Mouse (Mus musculus): Measurements from ENCODE around the gene E2f2. TPM values are rescaled to one million over a fixed set of nuclear protein-coding genes. Genes with fewer than 3 reads are reported as not detected.

Gene E2f2
- polyA plus RNA-seq, 1 experiment from 2014 or later: 1.3 TPM

DNA sequence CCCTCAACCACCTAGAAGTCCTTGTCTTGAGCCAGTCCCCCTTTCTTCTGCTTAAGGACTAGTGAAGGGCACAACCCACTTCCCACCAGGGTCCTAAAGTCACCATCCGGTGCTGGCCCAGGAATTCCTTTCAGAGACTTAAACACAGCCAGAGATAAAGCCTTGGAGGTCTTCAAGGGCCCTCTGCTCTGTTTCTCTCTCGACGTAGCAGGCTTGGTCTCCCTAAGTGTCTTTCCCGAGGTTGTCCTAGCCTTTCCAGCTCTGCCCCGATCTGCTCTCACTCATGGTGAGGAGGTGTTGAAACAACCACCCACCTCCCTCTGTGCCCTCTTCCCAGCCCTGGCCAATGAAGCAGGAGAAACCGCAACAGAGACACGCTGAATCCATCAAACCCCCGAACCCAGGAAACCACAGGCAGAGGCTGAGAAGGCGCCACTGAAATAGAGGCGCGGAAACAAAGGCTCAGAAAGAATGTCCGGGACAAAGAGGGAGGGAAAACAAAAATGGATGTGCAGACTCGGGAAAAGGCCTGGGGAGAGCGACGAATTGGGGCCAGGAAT, 37.7 kb upstream of the E2f2 start:
- Histone ChIP-seq H3K4me2 (replicated peaks) (peak overlapping the region; percentile 77), H3K9me3 (ENCODE audit: control insufficient read depth, low read length) (no peaks in the 10 kb centered on the region), H3K4me3 (replicated peaks; ENCODE audit: low read length) (peak overlapping the region; percentile 35), H3K27me3 (ENCODE audit: control insufficient read depth, insufficient read depth, low read length) (no peaks in the 10 kb centered on the region), H3K9ac (peak overlapping the region; percentile 68), H3K4me1 (replicated peaks; ENCODE audit: control insufficient read depth, insufficient read depth, low read length) (peaks cover 39% of the 10 kb centered on the region), H3K27ac (peak overlapping the region; percentile 94), H3K36me3 (replicated peaks; ENCODE audit: control insufficient read depth, insufficient read depth) (no peaks in the 10 kb centered on the region)
- peak; percentile 32; the same call in 1 of the 2 replicates for ATAC-seq (ENCODE audit: low FRiP score)
- WGBS: under 1% methylated on average over 15 of the region's 15 CpGs
- no peak for DNase-seq (ENCODE audit: low spot score)

- DNase-seq (ENCODE audit: low spot score) (peak; percentile 77), ATAC-seq (ENCODE audit: low FRiP score) (peak; percentile 75)
- Histone ChIP-seq H3K27me3 (ENCODE audit: control insufficient read depth, insufficient read depth, low read length) (no peaks in the 10 kb centered on the region), H3K4me3 (replicated peaks; ENCODE audit: low read length) (peak overlapping the region; percentile 35), H3K4me1 (replicated peaks; ENCODE audit: control insufficient read depth, insufficient read depth, low read length) (peaks cover 46% of the 10 kb centered on the region), H3K9me3 (ENCODE audit: control insufficient read depth, low read length) (no peaks in the 10 kb centered on the region), H3K36me3 (replicated peaks; ENCODE audit: control insufficient read depth, insufficient read depth) (no peaks in the 10 kb centered on the region), H3K4me2 (replicated peaks) (peak overlapping the region; percentile 77), H3K9ac (peak overlapping the region; percentile 68), H3K27ac (peak overlapping the region; percentile 94)
- 2% methylated on average over 46 of the region's 50 CpGs for WGBS
Measured at GRCm38 (mm10) chr4:136134978-136135873, 37.0 kb upstream of the E2f2 start.

DNA sequence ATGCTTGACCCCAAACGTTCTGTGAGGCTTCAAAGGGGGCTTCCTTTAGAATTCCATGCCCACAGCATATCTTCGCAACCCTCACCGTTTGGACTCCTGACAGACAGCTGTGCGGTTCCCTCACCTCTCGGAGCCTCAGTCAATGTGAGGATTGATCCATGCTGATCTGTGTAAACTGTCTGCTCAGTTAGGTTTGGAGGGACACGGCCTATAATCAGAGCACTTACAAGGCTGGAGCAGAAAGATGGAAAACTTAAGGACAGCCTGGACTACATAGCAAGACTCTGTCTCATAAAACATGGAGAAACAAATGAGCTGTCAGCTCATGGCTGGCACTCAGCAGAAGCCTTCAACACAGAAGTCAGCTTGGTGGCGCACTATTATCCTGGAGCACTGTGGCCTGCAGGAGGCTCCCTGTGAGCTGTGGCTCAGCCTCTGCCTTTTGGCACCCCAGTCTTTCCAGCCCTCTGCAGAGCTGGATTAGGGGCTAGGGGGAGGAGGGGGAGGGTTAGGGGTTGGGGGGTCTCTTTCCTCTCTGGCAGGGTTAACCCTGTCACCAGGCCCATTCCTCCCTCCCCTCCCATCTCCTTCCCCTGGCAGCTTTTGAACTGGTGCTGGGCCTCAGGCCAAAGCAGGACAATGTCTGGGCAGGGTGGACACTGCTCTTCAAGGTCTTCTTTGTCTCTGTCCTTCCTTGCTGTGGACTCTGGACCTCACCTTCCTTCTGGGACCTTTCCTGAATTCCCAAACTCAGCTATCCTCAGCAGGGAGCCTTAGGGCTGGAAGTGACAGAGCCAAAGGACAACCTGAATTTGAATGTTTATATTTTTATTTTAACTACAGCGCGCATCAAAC, 36.1 kb upstream of the E2f2 start:
- DNase-seq (ENCODE audit: low spot score) (no peak), ATAC-seq (ENCODE audit: low FRiP score) (peak; percentile 21)
- no peak overlapping the region for H3K4me3 ChIP-seq (replicated peaks; ENCODE audit: low read length)
- no peaks in the 10 kb centered on the region for H3K9me3 ChIP-seq (ENCODE audit: control insufficient read depth, low read length)
- H3K4me2 ChIP-seq (replicated peaks): peak overlapping the region; percentile 77
- no peaks in the 10 kb centered on the region for H3K36me3 ChIP-seq (replicated peaks; ENCODE audit: control insufficient read depth, insufficient read depth)
- H3K27ac ChIP-seq: peak overlapping the region; percentile 94
- peak overlapping the region; percentile 68 for H3K9ac ChIP-seq
- no peaks in the 10 kb centered on the region for H3K27me3 ChIP-seq (ENCODE audit: control insufficient read depth, insufficient read depth, low read length)
- 27% methylated on average over 9 of the region's 9 CpGs for WGBS
- H3K4me1 ChIP-seq (replicated peaks; ENCODE audit: control insufficient read depth, insufficient read depth, low read length): peaks cover 47% of the 10 kb centered on the region

GRCm38 (mm10) chr4:136139326-136140110, 32.7 kb upstream of the E2f2 start:
- peak overlapping the region; percentile 74 for H3K27ac ChIP-seq

DNA sequence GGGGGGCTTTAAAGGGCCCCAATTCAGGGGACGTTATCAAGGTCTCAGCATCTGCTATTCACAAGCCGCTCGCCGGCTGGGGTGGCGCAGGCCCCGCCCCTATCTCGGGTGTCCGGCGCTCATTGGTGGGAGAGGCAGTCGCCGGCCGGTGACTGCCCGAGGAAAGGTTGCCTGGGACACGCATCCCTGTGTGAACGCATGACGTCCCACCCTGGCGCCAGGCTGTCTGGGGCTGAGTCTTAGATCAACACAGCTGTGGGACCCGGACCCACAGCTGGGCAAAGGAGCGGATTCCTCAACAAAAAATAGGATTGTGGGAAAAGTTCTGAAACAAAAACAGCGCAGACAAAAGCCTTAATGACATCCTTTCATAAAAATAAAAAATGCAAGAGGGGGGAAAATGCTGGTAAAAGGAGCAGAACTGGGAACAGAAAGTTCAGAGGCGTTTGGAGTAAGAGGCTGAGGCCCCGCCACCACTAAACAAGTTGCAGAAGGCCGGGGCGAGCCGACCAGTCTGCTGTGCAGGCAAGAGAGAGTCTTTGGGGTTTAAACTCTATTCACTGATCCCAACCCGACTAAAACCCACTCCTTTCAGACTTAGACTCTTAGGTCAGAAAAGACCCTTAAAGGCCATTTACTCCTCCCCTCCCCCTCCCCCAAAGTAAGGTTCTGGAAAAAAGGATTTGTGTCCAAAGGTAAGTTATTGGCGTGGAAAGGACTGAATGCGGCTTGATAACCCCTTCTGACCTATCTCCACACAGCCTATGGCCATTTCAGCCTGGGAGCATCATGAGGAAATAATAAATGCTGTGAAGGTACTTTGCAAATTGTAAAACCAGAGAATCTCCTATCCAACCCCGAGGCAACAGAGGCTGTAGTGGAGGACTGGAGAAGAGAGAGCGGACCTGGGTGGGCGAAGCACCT, 31.6 kb upstream of the E2f2 start:
- H3K4me3 ChIP-seq (replicated peaks; ENCODE audit: low read length): peak overlapping the region; percentile 18
- peak overlapping the region; percentile 49 for H3K4me2 ChIP-seq (replicated peaks)
- H3K27me3 ChIP-seq (ENCODE audit: control insufficient read depth, insufficient read depth, low read length): peaks cover 10% of the 10 kb centered on the region
- 5% methylated on average over 31 of the region's 31 CpGs for WGBS
- H3K9ac ChIP-seq: peak overlapping the region; percentile 4; the same call in 1 of the 2 replicates
- H3K9me3 ChIP-seq (ENCODE audit: control insufficient read depth, low read length): no peaks in the 10 kb centered on the region
- ATAC-seq (ENCODE audit: low FRiP score) (peak; percentile 86), DNase-seq (ENCODE audit: low spot score) (peak; percentile 85)
- no peaks in the 10 kb centered on the region for H3K36me3 ChIP-seq (replicated peaks; ENCODE audit: control insufficient read depth, insufficient read depth)
- peaks cover 41% of the 10 kb centered on the region for H3K4me1 ChIP-seq (replicated peaks; ENCODE audit: control insufficient read depth, insufficient read depth, low read length)
- peak overlapping the region; percentile 90 for H3K27ac ChIP-seq

More at GRCm38 (mm10) chr4:136139326-136140110, 32.7 kb upstream of the E2f2 start:
- peaks cover 9% of the 10 kb centered on the region for H3K27me3 ChIP-seq (ENCODE audit: control insufficient read depth, insufficient read depth, low read length)
- 54% methylated on average over 17 of the region's 17 CpGs for WGBS
- H3K9ac ChIP-seq: no peak overlapping the region
- no peak for DNase-seq (ENCODE audit: low spot score)
- H3K4me2 ChIP-seq (replicated peaks): peak overlapping the region; percentile 49
- peaks cover 51% of the 10 kb centered on the region for H3K4me1 ChIP-seq (replicated peaks; ENCODE audit: control insufficient read depth, insufficient read depth, low read length)
- no peaks in the 10 kb centered on the region for H3K36me3 ChIP-seq (replicated peaks; ENCODE audit: control insufficient read depth, insufficient read depth)
- H3K9me3 ChIP-seq (ENCODE audit: control insufficient read depth, low read length): no peaks in the 10 kb centered on the region
- no peak for ATAC-seq (ENCODE audit: low FRiP score)
- H3K4me3 ChIP-seq (replicated peaks; ENCODE audit: low read length): no peak overlapping the region

- Histone ChIP-seq H3K4me3 (replicated peaks; ENCODE audit: low read length) (peak overlapping the region; percentile 52), H3K4me2 (replicated peaks) (peak overlapping the region; percentile 85), H3K4me1 (replicated peaks; ENCODE audit: control insufficient read depth, insufficient read depth, low read length) (peaks cover 32% of the 10 kb centered on the region), H3K27me3 (ENCODE audit: control insufficient read depth, insufficient read depth, low read length) (peaks cover 19% of the 10 kb centered on the region), H3K9me3 (ENCODE audit: control insufficient read depth, low read length) (no peaks in the 10 kb centered on the region), H3K27ac (peak overlapping the region; percentile 90), H3K9ac (peak overlapping the region; percentile 78), H3K36me3 (replicated peaks; ENCODE audit: control insufficient read depth, insufficient read depth) (no peaks in the 10 kb centered on the region)
- ATAC-seq (ENCODE audit: low FRiP score) (no peak), DNase-seq (ENCODE audit: low spot score) (no peak)
- 9% methylated on average over 17 of the region's 17 CpGs for WGBS
Measured at GRCm38 (mm10) chr4:136142267-136143192, 29.7 kb upstream of the E2f2 start.

DNA sequence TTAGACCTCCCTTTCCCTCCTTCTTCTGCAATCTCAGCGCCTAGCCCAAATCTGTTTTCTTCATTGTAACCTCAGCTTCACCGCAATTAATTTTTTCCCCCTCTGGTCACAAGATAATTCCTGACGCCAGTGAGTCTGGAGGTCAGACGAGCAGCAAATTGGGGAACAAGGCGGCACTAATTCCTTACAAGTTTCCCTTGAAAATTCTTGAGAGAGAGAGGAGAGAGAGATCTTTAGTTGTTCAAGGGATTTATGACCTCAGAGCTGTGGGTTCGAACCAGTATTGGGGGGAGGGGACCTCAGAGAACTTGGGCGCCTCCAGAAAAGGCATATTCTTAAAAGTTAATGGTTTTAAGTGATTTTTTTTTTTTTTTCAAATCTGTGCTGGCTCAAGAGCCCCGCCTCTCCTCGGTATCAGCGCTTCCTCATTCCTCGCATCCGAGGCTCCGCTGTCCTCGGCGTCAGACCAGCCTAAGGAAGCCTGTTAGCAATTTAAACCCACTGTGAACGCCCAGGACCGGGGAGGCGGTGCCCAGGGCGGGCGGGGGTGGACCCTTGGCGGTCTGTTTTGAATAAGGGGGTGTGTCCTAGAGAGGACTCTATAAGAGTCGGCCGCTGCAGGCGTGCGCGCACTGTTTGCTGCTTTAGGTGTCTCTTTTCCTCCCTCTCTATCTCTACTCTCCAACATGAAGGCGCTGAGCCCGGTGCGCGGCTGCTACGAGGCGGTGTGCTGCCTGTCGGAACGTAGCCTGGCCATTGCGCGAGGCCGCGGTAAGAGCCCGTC, 28.8 kb upstream of the E2f2 start, which contains the start of gene Id3:
Gene Id3, plus strand, starts transcription at position 305 of the 784 bp plus-strand sequence.
- Histone ChIP-seq H3K36me3 (replicated peaks; ENCODE audit: control insufficient read depth, insufficient read depth) (no peaks in the 10 kb centered on the region), H3K9me3 (ENCODE audit: control insufficient read depth, low read length) (no peaks in the 10 kb centered on the region), H3K9ac (peak within 1 kb of the TSS; percentile 78), H3K4me1 (replicated peaks; ENCODE audit: control insufficient read depth, insufficient read depth, low read length) (peaks cover 34% of the 10 kb centered on the region), H3K27ac (peak within 1 kb of the TSS; percentile 90), H3K27me3 (ENCODE audit: control insufficient read depth, insufficient read depth, low read length) (peaks cover 19% of the 10 kb centered on the region), H3K4me3 (replicated peaks; ENCODE audit: low read length) (peak within 1 kb of the TSS; percentile 52), H3K4me2 (replicated peaks) (peak within 1 kb of the TSS; percentile 85)
- DNase-seq (ENCODE audit: low spot score) (peak; percentile 81), ATAC-seq (ENCODE audit: low FRiP score) (peak; percentile 82)
- under 1% methylated on average over 38 of the region's 39 CpGs for WGBS

All from hindbrain, embryonic 14.5 days (tissue).